Mouse (Mus musculus) left cerebral cortex, adult 2 months (tissue): ENCODE data around the gene Prcd. TPM values are rescaled to one million over a fixed set of nuclear protein-coding genes. Genes with fewer than 3 reads are reported as not detected.
"Not testable (repeated sequence)": the region's sequence is repeated elsewhere in the genome, so short reads cannot be mapped to it uniquely, and the experiment has no call there.

Experiments
- DNase-seq, 2 experiments: peaks; one replicate each; pipeline ENCODE4 v3.0.0; 2021 to 2022; ENCODE audit warnings: low spot score in 2 of 2, mixed read lengths in 1 of 2; ENCODE audit errors: extremely low spot score in 1 of 2
- H3K27ac ChIP-seq: fragments of 200-600 bp; 2 replicates; pipeline ENCODE4 v1.8.1; 2022
- H3K4me3 ChIP-seq: fragments of 200-600 bp; 2 replicates; pipeline ENCODE4 v1.8.1; 2022
- CTCF ChIP-seq: fragments of 200-600 bp; IDR thresholded peaks from 2 replicates; pipeline ENCODE4 v1.8.1; 2022; ENCODE audit warnings: antibody characterized with exemption, mild to moderate bottlenecking, moderate library complexity
- intact Hi-C: fragments of 180-260 bp; cut with DNase I; formaldehyde crosslinking; loops from one replicate; pipeline ENCODE4 v1.15.1; 2025
- total RNA-seq, 2 experiments: library from RNA; stranded (reverse); gene quantifications; 2 replicates each; pipeline ENCODE4 v1.2.3; 2021

The Prcd gene
- total RNA-seq, 2 experiments from 2014 or later, result 5.4 to 5.8 TPM

DNA sequence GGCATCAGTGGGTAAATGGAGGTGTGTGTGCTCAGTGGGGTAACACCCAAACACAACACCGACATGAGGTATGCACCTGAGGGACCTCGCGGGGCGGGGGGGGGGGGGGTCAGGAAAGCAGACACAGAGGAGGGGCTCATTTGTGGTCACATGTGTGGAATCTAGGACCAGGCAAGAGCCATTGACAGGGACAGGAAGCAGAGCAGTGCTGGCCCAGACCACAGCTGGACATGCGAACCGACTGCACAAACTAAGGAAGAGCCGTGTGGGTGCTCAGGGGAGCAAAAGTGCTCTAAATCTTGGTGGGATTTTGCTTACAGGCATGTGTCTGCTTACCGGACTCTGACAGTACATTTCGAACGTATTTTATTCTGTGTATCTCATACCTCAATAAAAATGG, 12.0 kb downstream of the Prcd start:
- intact Hi-C loops, result no loop called here
- H3K4me3 ChIP-seq, result no peak overlapping the region
- DNase-seq, result no peak
- no peak for TF ChIP-seq CTCF
- H3K27ac ChIP-seq, result no peak overlapping the region

DNA sequence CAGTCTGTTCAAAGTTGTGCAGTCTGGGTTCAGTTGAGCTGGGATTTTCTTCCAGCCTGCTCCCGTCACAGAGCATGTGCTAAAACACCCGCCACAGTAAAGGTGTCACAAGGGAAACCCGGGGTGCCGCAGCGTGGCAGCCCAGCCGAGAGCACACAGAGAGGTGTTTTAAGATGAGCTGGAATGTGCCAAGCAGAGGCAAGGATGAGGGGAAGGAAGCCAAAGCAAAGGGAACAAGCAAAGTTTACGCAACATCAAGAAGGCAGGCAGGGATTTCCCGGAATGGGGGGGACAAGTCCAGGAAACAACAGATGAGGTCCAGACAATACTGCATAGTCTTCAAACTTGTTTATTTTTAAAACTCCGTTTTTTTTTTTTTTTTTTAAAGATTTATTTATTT, 13.2 kb downstream of the Prcd start:
- no peak for DNase-seq
- no peak overlapping the region for H3K4me3 ChIP-seq
- TF ChIP-seq CTCF, result no peak
- H3K27ac ChIP-seq, result no peak overlapping the region
- intact Hi-C loops, result no loop called here

DNA sequence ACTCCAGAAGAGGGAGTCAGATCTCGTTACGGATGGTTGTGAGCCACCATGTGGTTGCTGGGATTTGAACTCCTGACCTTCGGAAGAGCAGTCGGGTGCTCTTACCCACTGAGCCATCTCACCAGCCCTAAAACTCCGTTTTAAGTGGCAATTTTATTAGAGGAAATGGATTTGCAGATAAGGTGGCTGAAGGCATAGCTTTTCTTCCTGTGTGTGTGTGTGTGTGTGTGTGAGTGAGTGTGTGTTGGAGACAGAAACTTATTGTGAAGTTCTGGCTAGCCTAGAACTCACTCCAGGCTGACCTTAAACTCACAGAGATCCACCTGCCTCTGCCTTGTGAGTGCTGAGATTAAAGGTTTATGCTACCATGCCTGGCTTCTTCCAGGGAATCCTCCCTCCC, 13.7 kb downstream of the Prcd start:
- H3K27ac ChIP-seq, DNase-seq, H3K4me3 ChIP-seq, intact Hi-C loops: not testable (repeated sequence)

GRCm38 (mm10) chr11:116667930-116668329, 14.6 kb downstream of the Prcd start:
- TF ChIP-seq CTCF, result no peak
- H3K4me3 ChIP-seq, result no peak overlapping the region
- intact Hi-C loops, result no loop called here
- DNase-seq, result no peak
- no peak overlapping the region for H3K27ac ChIP-seq

- intact Hi-C loops, result no loop called here
- H3K27ac ChIP-seq, result no peak overlapping the region
- TF ChIP-seq CTCF, result no peak
Measured at GRCm38 (mm10) chr11:116668381-116668825, 15.1 kb downstream of the Prcd start.

DNA sequence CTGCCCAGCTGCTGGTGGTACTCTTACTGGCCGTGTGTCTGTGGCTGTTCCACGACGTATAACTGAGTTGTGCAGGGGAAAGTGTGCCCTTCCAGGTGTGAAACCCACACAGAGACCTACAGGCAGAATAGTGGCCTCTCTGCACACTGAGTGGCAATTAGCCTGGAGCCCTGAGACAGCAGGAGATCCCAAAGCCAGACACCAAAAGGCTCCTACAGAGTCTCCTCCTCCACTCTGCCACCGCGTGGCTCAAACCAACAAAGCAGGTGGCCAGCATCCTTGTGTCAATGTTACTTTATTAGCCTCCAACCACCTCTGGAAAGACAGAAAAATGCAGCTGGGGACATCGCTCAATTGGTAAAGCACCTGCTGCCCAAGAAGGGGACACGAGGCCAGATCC, 15.5 kb downstream of the Prcd start:
- Histone ChIP-seq H3K4me3 (no peak overlapping the region), H3K27ac (no peak overlapping the region)
- DNase-seq, result peak in 1 of 2 experiments; percentile 11
- peak; percentile 18 for TF ChIP-seq CTCF
- intact Hi-C loops, result no loop called here

More at GRCm38 (mm10) chr11:116668381-116668825, 15.1 kb downstream of the Prcd start:
- H3K4me3 ChIP-seq, result no peak overlapping the region
- no peak for DNase-seq

DNA sequence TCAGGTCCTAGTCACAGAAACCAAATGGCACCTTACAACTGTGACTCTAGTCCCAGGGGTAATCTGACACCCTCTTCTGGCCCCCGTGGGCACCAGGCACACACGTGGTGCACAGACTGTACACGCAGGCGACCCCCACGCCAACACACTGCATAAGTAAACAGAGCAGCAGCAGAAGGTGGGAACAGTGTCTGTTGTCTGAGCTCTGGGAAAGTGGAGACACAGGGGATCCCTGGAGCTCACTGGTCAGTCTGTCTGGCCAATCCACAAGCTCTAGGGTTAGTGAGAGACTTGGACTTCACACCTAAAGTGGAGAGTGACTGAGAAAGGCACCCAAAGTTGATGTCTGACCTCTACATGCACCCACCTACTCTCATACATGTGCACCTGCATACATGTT, 16.0 kb downstream of the Prcd start:
- H3K27ac ChIP-seq, result no peak overlapping the region
- no peak overlapping the region for H3K4me3 ChIP-seq
- TF ChIP-seq CTCF, result no peak
- DNase-seq, result no peak
- intact Hi-C loops, result no loop called here

DNA sequence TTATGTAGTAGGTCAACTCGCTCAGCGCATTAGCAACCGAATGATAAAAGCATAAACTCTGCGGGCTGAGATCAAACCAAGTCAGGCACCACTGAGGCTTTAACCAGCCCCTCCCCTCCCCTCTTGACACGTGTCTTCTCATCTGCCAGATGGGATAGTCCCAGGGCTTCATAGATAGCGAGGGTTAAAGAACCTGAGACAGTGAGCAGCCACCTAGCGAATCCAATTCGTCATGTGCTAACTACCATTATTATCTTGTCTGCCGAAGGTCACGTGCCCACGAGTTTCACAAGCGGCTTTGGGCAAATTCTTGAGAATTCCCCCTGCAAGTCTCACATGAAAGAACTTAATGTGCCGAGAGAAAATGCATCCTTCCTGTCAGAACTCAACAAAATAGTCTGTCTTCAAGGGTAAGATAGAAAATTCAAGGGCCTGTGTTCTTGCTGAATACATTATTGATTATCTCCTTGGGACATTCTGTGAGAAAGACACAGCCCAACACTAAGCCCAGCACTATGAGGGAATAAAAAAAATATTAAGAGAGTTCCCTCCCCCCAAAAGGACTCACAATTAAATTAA, 16.5 kb downstream of the Prcd start:
- Histone ChIP-seq H3K27ac (no peak overlapping the region), H3K4me3 (no peak overlapping the region)
- intact Hi-C loops, result no loop called here
- TF ChIP-seq CTCF, result no peak
- no peak for DNase-seq

- no peak for TF ChIP-seq CTCF
- H3K27ac ChIP-seq, result no peak overlapping the region
- intact Hi-C loops, result no loop called here
- no peak overlapping the region for H3K4me3 ChIP-seq
- no peak for DNase-seq
Measured at GRCm38 (mm10) chr11:116670386-116670785, 17.1 kb downstream of the Prcd start.

DNA sequence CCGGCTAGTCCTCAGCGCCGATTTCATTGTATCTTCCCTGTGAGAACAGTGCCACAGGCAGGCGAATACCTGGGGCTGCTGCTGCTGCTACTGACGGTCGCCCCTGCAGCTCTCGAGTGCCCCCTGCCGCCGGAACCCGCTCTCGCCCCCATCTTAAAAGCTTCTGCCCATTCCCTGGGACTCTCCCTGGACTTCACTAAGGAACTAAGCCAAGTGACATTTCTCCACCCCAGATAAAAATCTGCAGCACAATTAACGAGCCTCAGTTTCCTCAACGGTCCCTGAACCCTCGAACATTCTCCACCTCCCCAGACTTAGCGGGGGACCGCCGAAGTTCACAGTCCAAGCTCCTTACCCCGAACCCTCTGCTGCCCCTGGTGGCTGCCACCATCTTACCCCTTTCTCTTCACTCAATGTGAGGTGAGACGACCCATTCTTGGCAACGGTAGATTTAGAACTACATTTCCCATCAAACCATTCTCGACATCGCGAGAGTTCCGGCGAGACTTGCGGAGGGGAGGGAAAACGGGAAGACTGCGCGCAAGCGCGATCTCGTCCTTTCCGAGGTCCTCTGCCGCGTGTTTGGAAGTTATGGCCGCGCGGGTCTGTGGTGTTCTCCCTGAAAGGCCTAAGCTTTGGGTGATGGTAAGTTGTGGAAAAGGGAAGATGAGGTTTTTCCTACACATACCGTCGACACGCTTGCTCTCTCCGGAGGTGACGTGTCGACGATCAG, 17.9 kb downstream of the Prcd start:
- Histone ChIP-seq H3K4me3 (peak overlapping the region; percentile 80), H3K27ac (peak overlapping the region; percentile 68)
- peak; percentile 96 for DNase-seq
- intact Hi-C loops, result loop anchor here (1.0 kb wide), 2 partner anchors 28 to 137 kb away; no protein-coding TSS in a partner anchor
- TF ChIP-seq CTCF, result peak; percentile 86

DNA sequence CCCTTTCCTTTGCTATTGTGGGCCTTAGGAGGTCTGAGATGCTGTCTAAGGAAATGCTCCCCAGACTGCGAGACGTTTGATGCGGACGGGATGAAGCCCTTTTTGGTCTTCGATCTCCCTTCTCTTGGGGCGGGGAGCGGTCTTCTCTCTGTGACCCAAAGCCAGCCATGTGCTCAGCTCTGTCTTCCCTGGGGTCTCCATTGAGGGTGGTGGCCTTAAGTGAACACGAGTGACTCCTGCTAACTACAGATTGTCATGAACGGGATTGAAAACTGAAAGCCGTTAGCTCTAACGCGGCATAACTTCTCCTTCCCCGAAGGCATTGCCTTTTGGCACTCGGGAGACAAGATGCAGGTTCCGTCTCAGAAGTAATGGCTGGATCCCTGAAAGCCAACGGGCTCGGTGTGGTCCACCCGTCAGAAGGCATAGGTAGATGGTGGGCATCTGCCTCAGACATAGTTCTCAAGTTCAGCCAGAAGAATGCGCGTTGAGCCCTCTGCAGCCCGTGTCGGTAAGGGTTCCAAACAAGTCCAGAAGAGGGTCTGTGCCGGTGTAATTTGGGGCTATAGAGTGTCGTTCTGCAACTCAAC, 18.6 kb downstream of the Prcd start:
- intact Hi-C loops, result loop anchor here (1.0 kb wide), 2 partner anchors 29 to 136 kb away; no protein-coding TSS in a partner anchor
- TF ChIP-seq CTCF, result no peak
- H3K27ac ChIP-seq, result peak overlapping the region; percentile 68

DNA sequence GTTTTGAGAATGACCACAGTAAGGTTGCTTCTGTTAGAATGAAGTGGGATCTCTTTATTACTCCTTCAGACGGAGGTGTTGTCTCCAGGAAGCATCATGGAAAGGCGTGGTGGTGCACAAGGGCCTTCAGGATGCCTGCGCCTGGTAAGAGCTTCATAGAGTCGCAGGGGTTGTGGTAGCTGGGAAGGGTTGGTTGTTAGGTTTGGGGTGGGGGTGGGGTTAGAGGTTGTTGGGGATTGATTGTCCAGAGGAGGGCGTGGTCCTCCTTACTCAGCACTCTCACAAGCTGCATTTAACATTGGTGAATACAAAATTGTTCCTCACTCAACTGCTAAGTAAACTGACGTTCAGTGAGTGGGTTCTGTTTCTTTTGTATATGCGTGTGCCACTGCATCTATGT, 19.3 kb downstream of the Prcd start:
- TF ChIP-seq CTCF, result no peak
- no peak overlapping the region for H3K27ac ChIP-seq
- intact Hi-C loops, result no loop called here
- no peak for DNase-seq
- H3K4me3 ChIP-seq, result peak overlapping the region; percentile 80

More for the DNA sequence above, 18.6 kb downstream of the Prcd start:
- no peak for DNase-seq
- H3K4me3 ChIP-seq, result peak overlapping the region; percentile 80

GRCm38 (mm10) chr11:116673410-116673809, 20.1 kb downstream of the Prcd start:
- Histone ChIP-seq H3K27ac (no peak overlapping the region), H3K4me3 (no peak overlapping the region)
- DNase-seq, result no peak
- TF ChIP-seq CTCF, result no peak
- intact Hi-C loops, result no loop called here
